Mouse (Mus musculus) testis, adult 2 months (tissue): ENCODE measurements around the gene Mindy4.
A peak's percentile ranks its signal among the peaks of the same experiment; 100 is the strongest.

ENCODE experiments used
- CTCF ChIP-seq: fragments of 200-500 bp; IDR thresholded peaks from 2 replicates; pipeline ENCODE4 v1.5.1; 2012; ENCODE audit warnings: low read depth, mild to moderate bottlenecking, inconsistent platforms, low read length, moderate library complexity; ENCODE audit not compliant: control insufficient read depth, insufficient read depth, insufficient replicate concordance
- POLR2A ChIP-seq: fragments of 200-500 bp; IDR thresholded peaks from 2 replicates; pipeline ENCODE4 v1.6.1; 2012; ENCODE audit warnings: low read depth, mild to moderate bottlenecking, inconsistent platforms, low read length, moderate library complexity; ENCODE audit not compliant: control insufficient read depth

DNA sequence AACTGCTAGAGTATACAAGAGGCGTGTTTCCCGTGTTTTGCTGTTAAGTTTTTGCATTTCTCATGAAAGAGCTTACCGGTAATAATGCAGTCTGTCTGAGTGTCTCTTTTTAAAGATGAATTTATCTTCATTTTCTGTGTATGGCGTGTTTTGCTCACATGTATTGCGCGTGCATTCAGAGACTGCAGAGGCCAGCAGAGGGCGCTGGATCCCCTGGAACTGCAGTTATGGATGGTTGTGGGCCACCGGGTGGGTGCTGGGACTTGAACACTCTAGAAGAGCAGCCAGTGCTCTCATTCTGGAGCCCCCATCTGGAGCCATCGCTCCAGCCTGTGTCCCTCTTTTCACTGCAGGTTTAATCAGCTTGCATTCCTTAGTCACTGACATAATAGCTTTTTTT, 46.1 kb downstream of the Mindy4 start:
- TF ChIP-seq POLR2A, result no peak
- peak; percentile 34; the same call in 1 of the 2 replicates for TF ChIP-seq CTCF
